23 mouse cellular contexts compared by ENCODE assay signal in the genomic region with DNA sequence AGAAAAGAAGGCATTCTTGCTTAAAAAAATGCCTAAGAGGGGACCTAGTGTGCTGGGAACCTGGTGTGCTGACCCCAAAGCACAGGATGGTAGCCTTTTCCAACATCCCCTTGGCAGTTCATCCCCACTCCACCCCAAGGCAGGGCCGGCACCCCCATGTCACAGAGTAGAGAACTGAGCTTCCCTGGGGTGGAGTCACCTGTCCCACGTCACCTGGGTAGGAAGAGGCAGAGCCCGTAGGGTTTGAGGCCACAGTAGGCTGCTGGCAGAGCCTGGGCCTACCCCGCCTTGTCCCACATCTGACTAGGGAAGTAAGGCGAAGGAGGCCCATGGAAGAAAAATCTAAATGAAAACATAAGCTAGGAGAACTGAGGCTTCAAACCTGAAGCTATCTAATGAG. TPM values are rescaled to one million over a fixed set of nuclear protein-coding genes. Genes with fewer than 3 reads are reported as not detected.
DNase-seq lines count a peak whose midpoint lies in the region; ATAC-seq and TF ChIP-seq lines count a peak whose summit lies in the region.
"Had no signal": no experiment of that assay in that cellular context is flagged by ENCODE, and none has a peak within 500 bp of the region (broad histone marks: within the 10 kb centered on the region; RNA-seq: fewer than 3 reads in every experiment).

A gene (plus strand): TSS at position 241 of the 400 bp plus-strand sequence.

- TF ChIP-seq POLR2A in kidney, adult 2 months (IDR thresholded peaks at IDR 0.05; ENCODE audit: low read depth, low read length), result no peak

- no peaks in the 10 kb centered on the region for H3K4me1 ChIP-seq in forebrain, embryonic 11.5 days (replicated peaks; ENCODE audit: control insufficient read depth, insufficient read depth, low read length)
- no peaks in the 10 kb centered on the region for H3K4me1 ChIP-seq in forebrain, postnatal 0 days (ENCODE audit: insufficient read depth)
- H3K4me1 ChIP-seq in embryonic facial prominence, embryonic 13.5 days, result no peaks in the 10 kb centered on the region
- H3K4me1 ChIP-seq in stomach, embryonic 16.5 days (ENCODE audit: control insufficient read depth, insufficient read depth, low read length), result no peaks in the 10 kb centered on the region
- H3K4me1 ChIP-seq in kidney, adult 2 months (ENCODE audit: control insufficient read depth, insufficient read depth, low read length), result no peaks in the 10 kb centered on the region
- H3K4me1 ChIP-seq: heart, embryonic 13.5 days; liver, embryonic 12.5 days; megakaryocyte, embryonic 14.5 days had no signal

- ATAC-seq in forebrain, embryonic 11.5 days (replicated peaks; ENCODE audit: low FRiP score), result no peak
- no peak for ATAC-seq in forebrain, postnatal 0 days
- ATAC-seq in embryonic facial prominence, embryonic 13.5 days (ENCODE audit: insufficient number of reproducible peaks, insufficient read depth, low FRiP score, low TSS enrichment, low read depth), result no peak
- ATAC-seq in stomach, embryonic 16.5 days (ENCODE audit: insufficient read depth, low FRiP score), result peak; percentile 41; the same call in 1 of the 2 replicates
- ATAC-seq: liver, embryonic 12.5 days; lung, postnatal 0 days had no signal

- no peak within 1 kb of the TSS for H3K9ac ChIP-seq in forebrain, embryonic 11.5 days (ENCODE audit: low read length)
- H3K9ac ChIP-seq in forebrain, postnatal 0 days, result no peak within 1 kb of the TSS
- H3K9ac ChIP-seq in embryonic facial prominence, embryonic 13.5 days, result no peak within 1 kb of the TSS; the same call in 1 of the 2 replicates
- H3K9ac ChIP-seq in stomach, embryonic 16.5 days (ENCODE audit: low read length), result peak within 1 kb of the TSS; percentile 48
- H3K9ac ChIP-seq: heart, embryonic 13.5 days; liver, embryonic 12.5 days had no signal

- no peaks in the 10 kb centered on the region for H3K9me3 ChIP-seq in forebrain, embryonic 11.5 days (ENCODE audit: control insufficient read depth, low read length)
- no peaks in the 10 kb centered on the region for H3K9me3 ChIP-seq in forebrain, postnatal 0 days (ENCODE audit: low read length)
- H3K9me3 ChIP-seq in embryonic facial prominence, embryonic 13.5 days, result no peaks in the 10 kb centered on the region
- no peaks in the 10 kb centered on the region for H3K9me3 ChIP-seq in stomach, embryonic 16.5 days (replicated peaks; ENCODE audit: control insufficient read depth, low read length)
- H3K9me3 ChIP-seq: heart, embryonic 13.5 days; liver, embryonic 12.5 days had no signal

- H3K4me2 ChIP-seq in forebrain, embryonic 11.5 days (ENCODE audit: low read depth, low read length, severe bottlenecking), result no peak within 1 kb of the TSS
- H3K4me2 ChIP-seq in forebrain, postnatal 0 days (ENCODE audit: low read depth), result no peak within 1 kb of the TSS
- H3K4me2 ChIP-seq in embryonic facial prominence, embryonic 13.5 days, result no peak within 1 kb of the TSS
- H3K4me2 ChIP-seq in stomach, embryonic 16.5 days (ENCODE audit: low read depth, low read length), result 0 out of 2 replicates have a peak within 1 kb of the TSS, but pooled peaks have one; percentile 15
- H3K4me2 ChIP-seq: heart, embryonic 13.5 days; liver, embryonic 12.5 days had no signal

- H3K4me3 ChIP-seq in forebrain, embryonic 11.5 days (ENCODE audit: low read depth, low read length), result no peak within 1 kb of the TSS
- H3K4me3 ChIP-seq in forebrain, postnatal 0 days (ENCODE audit: low read depth, low read length), result no peak within 1 kb of the TSS
- no peak within 1 kb of the TSS for H3K4me3 ChIP-seq in embryonic facial prominence, embryonic 13.5 days
- 0 out of 2 replicates have a peak within 1 kb of the TSS, but pooled peaks have one; percentile 3 for H3K4me3 ChIP-seq in stomach, embryonic 16.5 days (replicated peaks; ENCODE audit: low read length)
- H3K4me3 ChIP-seq in kidney, adult 2 months (ENCODE audit: insufficient read depth, low read depth, low read length), result no peak within 1 kb of the TSS
- H3K4me3 ChIP-seq: heart, embryonic 13.5 days; liver, embryonic 12.5 days; megakaryocyte, embryonic 14.5 days had no signal

- no peak for TF ChIP-seq CTCF in forebrain, postnatal 0 days (IDR thresholded peaks at IDR 0.05; ENCODE audit: low read depth)
- TF ChIP-seq CTCF in kidney, adult 2 months (conservative IDR thresholded peaks at IDR 0.05; ENCODE audit: insufficient read depth, insufficient read length, low read depth, low read length), result no peak

- H3K36me3 ChIP-seq in forebrain, embryonic 11.5 days (ENCODE audit: control insufficient read depth, insufficient read depth, low read length), result no peaks in the 10 kb centered on the region
- H3K36me3 ChIP-seq in forebrain, postnatal 0 days (ENCODE audit: insufficient read depth), result no peaks in the 10 kb centered on the region
- H3K36me3 ChIP-seq in embryonic facial prominence, embryonic 13.5 days, result no peaks in the 10 kb centered on the region
- no peaks in the 10 kb centered on the region for H3K36me3 ChIP-seq in stomach, embryonic 16.5 days (ENCODE audit: control insufficient read depth, insufficient read depth, low read length)
- H3K36me3 ChIP-seq in kidney, adult 2 months (ENCODE audit: control insufficient read depth, insufficient read depth, low read length), result no peaks in the 10 kb centered on the region
- H3K36me3 ChIP-seq: heart, embryonic 13.5 days; liver, embryonic 12.5 days had no signal

- peak; percentile 21 for DNase-seq in forebrain, embryonic 11.5 days (ENCODE audit: low spot score)
- DNase-seq in forebrain, postnatal 0 days, result no peak
- peak; percentile 11 to 13 for DNase-seq in right cerebral cortex, postnatal 10 days (ENCODE audit: low spot score in 2 of 2)
- no peak for DNase-seq in right cerebral cortex, postnatal 25 days
- DNase-seq in Muller cell, postnatal 12 days (ENCODE audit: inconsistent ontology term), result no peak
- no peak for DNase-seq in kidney, adult 2 months
- DNase-seq: adrenal gland, adult 2 months; cerebellum, adult 18-20 months; gastrocnemius, postnatal 36 days; kidney, postnatal 25 days; retina, postnatal 1 day; thymus, adult 18-20 months had no signal

- H3K27ac ChIP-seq in forebrain, embryonic 11.5 days (ENCODE audit: low read depth, low read length), result no peak within 1 kb of the TSS
- no peak within 1 kb of the TSS for H3K27ac ChIP-seq in forebrain, postnatal 0 days (ENCODE audit: low read depth, low read length)
- peak within 1 kb of the TSS; percentile 69 for H3K27ac ChIP-seq in embryonic facial prominence, embryonic 13.5 days
- peak within 1 kb of the TSS; percentile 90 for H3K27ac ChIP-seq in stomach, embryonic 16.5 days (ENCODE audit: low read length)
- no peak within 1 kb of the TSS for H3K27ac ChIP-seq in kidney, adult 2 months (ENCODE audit: insufficient read depth, low read depth, low read length)
- H3K27ac ChIP-seq: heart, embryonic 13.5 days; liver, embryonic 12.5 days had no signal

- WGBS in forebrain, embryonic 11.5 days, result 90% methylated on average over 5 of the region's 5 CpGs
- 90% methylated on average over 5 of the region's 5 CpGs for WGBS in forebrain, postnatal 0 days
- WGBS in embryonic facial prominence, embryonic 13.5 days, result 88% methylated on average over 5 of the region's 5 CpGs
- WGBS in stomach, embryonic 16.5 days, result 83% methylated on average over 5 of the region's 5 CpGs
- 94% methylated on average over 5 of the region's 5 CpGs for WGBS in kidney, adult 2 months

- H3K27me3 ChIP-seq in forebrain, embryonic 11.5 days (ENCODE audit: control insufficient read depth, insufficient read depth, low read length), result no peaks in the 10 kb centered on the region
- H3K27me3 ChIP-seq in forebrain, postnatal 0 days (ENCODE audit: insufficient read depth, low read length), result no peaks in the 10 kb centered on the region
- H3K27me3 ChIP-seq in embryonic facial prominence, embryonic 13.5 days, result no peaks in the 10 kb centered on the region
- no peaks in the 10 kb centered on the region for H3K27me3 ChIP-seq in stomach, embryonic 16.5 days (ENCODE audit: control insufficient read depth, insufficient read depth, low read length)
- H3K27me3 ChIP-seq in kidney, adult 2 months (replicated peaks; ENCODE audit: control insufficient read depth, insufficient read depth, low read length), result no peaks in the 10 kb centered on the region
- H3K27me3 ChIP-seq: heart, embryonic 13.5 days; liver, embryonic 12.5 days had no signal

RNA-seq across cellular contexts. Expression of the gene that starts here (rescaled TPM):
- polyA plus RNA-seq in forebrain, embryonic 11.5 days (2014; fragmentation: Nextera tagmentation; extraction: Ambion mirVana), result not detected in 2 replicates
- not detected in 2 replicates for total RNA-seq in forebrain, postnatal 0 days (2014; rRNA removed)
- polyA plus RNA-seq in forebrain, postnatal 0 days (2015; fragmentation: Nextera tagmentation; extraction: Ambion mirVana), result 0.15 TPM in 1 of 2 replicates, not detected in the other
- polyA plus RNA-seq in embryonic facial prominence, embryonic 13.5 days (2015; fragmentation: Nextera tagmentation; extraction: Ambion mirVana), result 1.3 and 3.0 TPM in 2 replicates
- polyA plus RNA-seq in stomach, embryonic 16.5 days (2015; fragmentation: Nextera tagmentation; extraction: Ambion mirVana), result 25.3 and 37.4 TPM in 2 replicates
- 0.18 TPM in 1 of 2 replicates, not detected in the other for polyA plus RNA-seq in kidney, adult 2 months (2012; rRNA removed)
- total RNA-seq: adrenal gland, adult 2 months; layer of hippocampus, postnatal 10 days; left cerebral cortex, postnatal 14 days had no signal
- polyA plus RNA-seq: adrenal gland, adult 2 months; brain, embryonic 14.5 days; heart, embryonic 13.5 days; hindbrain, embryonic 11.5 days; liver, embryonic 12.5 days; neural tube, embryonic 14.5 days had no signal

Comparison
In these comparisons a context has a peak if more than half of its experiments do, and no peak if none do; other contexts are left out.
1. DNase-seq: peak in right cerebral cortex, postnatal 10 days (2 of 2); none in forebrain, postnatal 0 days (single experiment), right cerebral cortex, postnatal 25 days (single experiment), Muller cell, postnatal 12 days (single experiment) and kidney, adult 2 months (single experiment).
2. Peak in DNase-seq in forebrain, embryonic 11.5 days; RNA of the gene not detected or under 1 TPM.
3. H3K27ac ChIP-seq: peak in embryonic facial prominence, embryonic 13.5 days (single experiment) and stomach, embryonic 16.5 days (single experiment); none in forebrain, embryonic 11.5 days (single experiment), forebrain, postnatal 0 days (single experiment) and kidney, adult 2 months (single experiment).